Mouse (Mus musculus) thymus, postnatal 0 days (tissue): ENCODE data around the gene Plpp2. TPM values are rescaled to one million over a fixed set of nuclear protein-coding genes. Genes with fewer than 3 reads are reported as not detected.

Experiments used
- DNase-seq: peaks from one replicate; pipeline ENCODE4 v3.0.0-alpha.2; 2015; ENCODE audit warnings: low spot score
- microRNA-seq: library from miRNA; unstranded; fragments of <30 nt; microRNA quantifications from one replicate; pipeline ENCODE4, GENCODE M21; 2016; ENCODE audit warnings: borderline number of aligned reads
- polyA plus RNA-seq: library from polyadenylated mRNA; unstranded; fragments of >200 nt; fragmentation: Nextera tagmentation; extraction: Ambion mirVana; gene quantifications from 2 replicates; pipeline ENCODE4 v1.2.1, GENCODE M21; 2015

Gene Plpp2
- polyA plus RNA-seq, 1 experiment from 2014 or later = 4.2 TPM

GRCm38 (mm10) chr10:79530721-79531120 lies 2.9 kb downstream of the Plpp2 start:
- DNase-seq = no peak

GRCm38 (mm10) chr10:79530241-79530640 lies 3.4 kb downstream of the Plpp2 start:
- DNase-seq = no peak

DNA sequence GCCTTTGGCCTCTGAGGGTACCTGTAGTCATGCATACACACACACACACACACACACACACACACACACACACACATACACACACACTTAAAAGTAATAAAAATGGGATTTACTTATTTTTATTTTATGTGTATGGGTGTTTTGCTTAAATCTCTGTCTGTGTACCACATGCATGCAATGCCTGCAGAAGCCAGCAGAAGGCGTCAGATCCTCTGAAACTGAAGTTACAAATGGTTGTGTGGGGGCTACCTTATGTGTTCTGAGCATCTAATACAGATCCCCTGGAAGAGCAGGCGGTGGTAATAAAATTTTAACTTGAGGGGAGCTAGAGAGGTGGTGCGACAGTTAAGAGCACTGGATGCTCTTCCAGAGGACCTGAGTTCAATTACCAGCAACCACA lies 5.5 kb downstream of the Plpp2 start:
- DNase-seq = no peak

- no peak for DNase-seq
Observed at GRCm38 (mm10) chr10:79527453-79527845, 6.1 kb downstream of the Plpp2 start.

DNA sequence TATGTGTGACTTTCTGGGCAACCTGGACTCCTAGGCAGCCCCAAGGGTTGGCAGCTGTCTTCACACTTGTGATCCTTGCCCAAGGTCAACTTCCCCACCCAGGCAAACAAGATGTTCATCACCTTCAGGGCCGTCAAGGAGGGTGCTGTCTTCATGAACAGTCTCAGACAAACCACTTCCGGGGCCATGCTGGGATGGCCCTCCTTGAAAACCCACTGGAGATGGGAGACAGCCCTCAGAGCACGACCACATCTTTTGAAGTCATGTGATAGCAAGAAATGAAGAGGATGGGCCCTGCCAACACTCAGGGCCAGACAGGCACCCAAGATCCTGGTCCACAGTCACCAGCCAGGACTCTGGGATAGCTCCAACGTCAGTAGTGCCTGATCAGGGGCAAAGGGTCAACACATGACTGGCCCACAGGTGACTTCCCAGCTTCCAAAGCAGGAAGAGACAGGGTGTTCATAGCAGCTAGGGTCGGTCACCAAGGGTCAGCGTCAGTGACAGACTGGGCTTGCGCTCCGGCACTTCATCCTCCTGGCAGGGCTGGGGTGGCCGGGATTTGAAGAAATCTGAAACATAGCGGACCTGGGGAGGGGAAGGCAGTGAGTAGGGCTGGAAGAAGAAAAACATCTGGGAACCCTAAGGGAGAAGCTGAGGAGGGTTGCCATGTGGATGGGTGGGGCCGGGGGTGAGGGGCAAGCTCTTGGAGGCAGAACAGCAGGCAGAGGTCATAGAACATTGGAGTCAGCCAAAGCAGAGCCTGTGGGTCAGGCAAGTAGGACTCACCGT lies 6.7 kb downstream of the Plpp2 start:
- DNase-seq = no peak

DNA sequence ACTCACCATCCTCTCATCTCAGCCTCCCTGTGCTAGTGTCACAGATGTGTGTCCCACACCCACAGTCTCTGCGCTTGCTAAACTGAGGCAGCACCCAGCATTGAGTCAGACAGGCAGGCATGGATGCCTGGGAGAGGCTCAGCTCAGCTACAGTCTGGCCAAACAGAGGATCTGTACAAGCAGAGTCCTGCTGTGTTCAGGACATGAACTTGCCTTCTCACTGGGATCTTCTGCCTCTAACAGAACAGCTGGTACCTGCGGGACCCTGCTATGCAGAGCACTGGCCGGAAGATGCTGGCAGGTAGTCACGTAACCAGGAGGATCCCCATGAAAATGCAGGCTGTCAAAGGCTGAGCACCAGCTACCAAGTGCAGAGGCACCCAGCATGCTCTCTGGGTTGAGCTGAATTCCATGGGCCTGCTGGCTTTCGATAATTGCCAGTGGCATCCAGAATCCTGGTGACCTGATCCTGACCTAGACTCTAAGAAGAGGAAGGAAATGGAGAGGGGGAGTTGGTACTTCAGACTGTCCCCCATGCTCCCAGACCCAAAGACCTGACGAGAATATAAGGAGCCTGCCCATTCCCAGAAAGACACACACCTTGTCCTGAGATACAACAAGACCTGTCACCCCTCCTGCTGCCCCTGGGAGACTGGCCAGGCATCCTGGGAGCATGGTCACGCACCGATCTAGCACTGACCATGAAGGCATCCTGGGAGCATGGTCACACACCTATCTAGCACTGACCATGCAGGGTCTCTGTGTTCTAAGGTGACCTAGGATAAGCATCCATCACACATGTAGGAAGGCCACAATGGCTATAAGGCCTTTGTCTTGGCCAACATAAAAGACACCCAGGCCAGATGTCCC lies 7.9 kb downstream of the Plpp2 start:
- DNase-seq = no peak

- no peak for DNase-seq
Observed at GRCm38 (mm10) chr10:79524433-79524832, 9.2 kb downstream of the Plpp2 start.

- no peak for DNase-seq
Observed at GRCm38 (mm10) chr10:79506709-79507108, 26.9 kb downstream of the Plpp2 start.

DNA sequence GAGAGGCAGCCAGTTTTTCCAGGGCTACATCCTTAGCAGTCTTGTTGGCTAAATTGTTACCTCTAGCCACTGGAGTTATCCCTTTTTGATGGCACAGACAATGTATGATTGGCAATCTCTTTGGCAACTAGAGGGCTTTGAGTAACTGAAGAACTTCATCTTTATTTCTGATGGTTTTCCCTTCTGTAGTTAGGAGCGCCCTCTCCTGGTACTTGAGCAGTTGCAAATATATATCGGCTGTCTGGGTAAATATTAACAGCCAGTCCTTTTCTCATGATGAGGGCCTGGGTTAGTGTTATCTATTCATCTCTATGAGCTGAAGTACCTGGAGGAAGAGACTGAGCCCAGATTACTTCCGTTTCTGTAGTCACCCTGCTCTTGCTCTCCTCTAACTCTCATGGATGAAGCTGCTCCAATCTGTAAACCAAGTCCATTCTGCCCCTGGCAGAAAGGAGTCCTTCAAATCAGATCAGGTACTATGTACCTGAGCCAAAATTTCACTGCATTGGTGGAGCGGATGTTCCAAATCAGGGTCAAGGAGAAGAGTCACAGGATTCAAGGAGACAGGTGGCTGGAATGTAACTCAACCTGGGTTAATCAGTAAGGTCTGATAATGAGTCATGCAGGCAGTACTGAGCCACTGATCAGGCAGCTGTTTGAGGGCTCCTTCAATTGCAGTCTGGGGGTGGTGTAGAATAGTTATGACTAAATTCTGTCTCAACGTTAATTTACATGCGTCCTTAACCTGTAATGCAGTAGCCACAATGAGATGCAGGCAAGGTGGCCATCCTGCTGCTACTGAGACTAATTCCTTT lies 30.6 kb downstream of the Plpp2 start:
- DNase-seq = peak; percentile 4

GRCm38 (mm10) chr10:79496701-79497288 lies 36.8 kb downstream of the Plpp2 start:
- no peak for DNase-seq

- no peak for DNase-seq
Observed at GRCm38 (mm10) chr10:79495886-79496285, 37.7 kb downstream of the Plpp2 start.

Small RNA genes lying within 50 kb of the gene (microRNA-seq; reads per million reads assigned to microRNA genes)
- gene Mir6909 = not detected

Other genes starting within 250 kb of the Plpp2 start
- gene Vmn2r82, start 177.3 kb downstream of the Plpp2 start, polyA plus RNA-seq = not detected in 2 replicates
- gene Vmn2r83, start 65.1 kb downstream of the Plpp2 start, polyA plus RNA-seq = not detected in 2 replicates
- gene Mier2, start 21.4 kb upstream of the Plpp2 start, polyA plus RNA-seq = 32.4 and 32.7 TPM in 2 replicates
- gene Theg, start 53.5 kb upstream of the Plpp2 start, polyA plus RNA-seq = not detected in 2 replicates
- gene C2cd4c, start 80.2 kb upstream of the Plpp2 start, polyA plus RNA-seq = not detected in 2 replicates
- 0.24 and 0.26 TPM in 2 replicates for gene Shc2, start 104.1 kb upstream of the Plpp2 start, polyA plus RNA-seq
- gene Odf3l2, start 111.9 kb upstream of the Plpp2 start, polyA plus RNA-seq = 0.10 TPM in 1 of 2 replicates, not detected in the other
- gene Madcam1, start 130.8 kb upstream of the Plpp2 start, polyA plus RNA-seq = 2.4 and 3.4 TPM in 2 replicates
- 56.0 and 58.2 TPM in 2 replicates for gene Tpgs1, start 135.6 kb upstream of the Plpp2 start, polyA plus RNA-seq
- gene Cdc34, start 148.4 kb upstream of the Plpp2 start, polyA plus RNA-seq = 138 and 141 TPM in 2 replicates
- 0.35 and 0.48 TPM in 2 replicates for gene Gzmm, start 155.2 kb upstream of the Plpp2 start, polyA plus RNA-seq
- gene Bsg, start 170.7 kb upstream of the Plpp2 start, polyA plus RNA-seq = 376 and 398 TPM in 2 replicates
- 0.05 TPM in 1 of 2 replicates, not detected in the other for gene Hcn2, start 182.8 kb upstream of the Plpp2 start, polyA plus RNA-seq
- 35.2 and 39.5 TPM in 2 replicates for gene Polrmt, start 212.8 kb upstream of the Plpp2 start, polyA plus RNA-seq
- 0.23 TPM in 1 of 2 replicates, not detected in the other for gene Fgf22, start 221.3 kb upstream of the Plpp2 start, polyA plus RNA-seq
- 74.1 and 80.0 TPM in 2 replicates for gene Rnf126, start 233.2 kb upstream of the Plpp2 start, polyA plus RNA-seq
- gene Fstl3, start 243.5 kb upstream of the Plpp2 start, polyA plus RNA-seq = 5.4 and 6.0 TPM in 2 replicates